Mouse (Mus musculus): ENCODE measurements around the gene Tnnt3. TPM values are rescaled to one million over a fixed set of nuclear protein-coding genes. Genes with fewer than 3 reads are reported as not detected.
A peak's percentile ranks its signal among the peaks of the same experiment; 100 is the strongest.

Tnnt3 gene
- total RNA-seq, 2 experiments from 2014 or later, result 272 to 1,179 TPM

GRCm38 (mm10) chr7:142509518-142509917 is 10.9 kb downstream of the Tnnt3 start:
- DNase-seq, result no peak

DNA sequence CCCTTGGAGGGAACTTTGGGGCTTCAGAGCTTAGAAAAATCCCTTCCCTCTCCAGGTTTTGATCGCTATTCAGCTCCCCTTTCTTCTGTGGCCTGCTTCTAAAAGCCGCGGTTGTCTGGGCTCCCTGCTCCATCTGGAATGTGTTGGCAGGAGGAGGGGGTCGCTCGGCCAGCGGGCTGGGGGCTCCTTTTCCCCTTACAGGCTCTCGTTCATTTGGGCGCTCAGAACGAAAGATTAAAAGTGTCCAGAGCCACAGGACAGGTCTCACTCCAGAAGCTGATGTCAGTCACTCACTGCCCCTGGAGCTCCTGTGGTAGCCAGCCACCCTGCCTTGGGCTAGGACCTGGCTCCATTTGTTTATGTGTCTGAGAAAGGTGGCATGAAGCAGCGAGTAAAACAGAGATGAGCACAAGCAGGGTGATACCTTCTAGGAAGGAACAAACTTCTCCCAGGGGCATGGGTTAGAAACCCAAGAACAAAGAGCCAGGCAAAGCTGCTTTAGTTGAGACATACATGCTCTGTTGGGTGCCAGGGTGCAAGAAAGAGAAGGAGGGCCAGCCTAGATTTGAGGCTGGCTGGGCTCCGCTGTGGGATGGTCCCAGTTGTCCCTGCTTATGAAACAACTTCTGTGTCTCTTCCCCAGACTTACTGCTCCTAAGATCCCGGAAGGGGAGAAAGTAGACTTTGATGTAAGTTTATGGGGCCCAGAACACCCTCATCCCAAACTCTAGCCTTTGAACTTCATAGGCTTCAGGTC is 11.6 kb downstream of the Tnnt3 start:
- no peak for DNase-seq

DNA sequence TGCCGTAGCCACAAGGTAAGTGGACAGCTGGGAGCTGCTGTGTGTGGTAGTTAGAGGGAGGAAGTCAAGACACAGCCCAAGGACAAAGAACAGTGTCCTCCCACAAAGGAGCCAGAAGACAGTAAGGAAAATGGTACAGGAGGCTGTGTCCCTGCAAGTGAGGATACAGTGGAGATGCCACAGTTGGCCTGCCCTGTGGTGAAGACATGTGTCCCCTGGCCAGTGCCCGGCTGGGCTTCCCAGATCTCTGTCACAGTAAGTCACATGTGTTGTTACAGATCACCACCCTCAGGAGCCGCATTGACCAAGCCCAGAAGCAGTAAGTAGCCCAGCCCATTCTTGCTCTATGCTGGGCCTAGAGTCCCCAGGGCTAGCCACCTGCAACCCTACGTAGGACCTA is 15.4 kb downstream of the Tnnt3 start:
- no peak for DNase-seq

- no peak for DNase-seq
Measured at GRCm38 (mm10) chr7:142516221-142516978, 17.8 kb downstream of the Tnnt3 start.

- DNase-seq, result no peak
Measured at GRCm38 (mm10) chr7:142517531-142517930, 18.9 kb downstream of the Tnnt3 start.

- no peak for DNase-seq
Measured at GRCm38 (mm10) chr7:142520331-142520730, 21.7 kb downstream of the Tnnt3 start.

DNA sequence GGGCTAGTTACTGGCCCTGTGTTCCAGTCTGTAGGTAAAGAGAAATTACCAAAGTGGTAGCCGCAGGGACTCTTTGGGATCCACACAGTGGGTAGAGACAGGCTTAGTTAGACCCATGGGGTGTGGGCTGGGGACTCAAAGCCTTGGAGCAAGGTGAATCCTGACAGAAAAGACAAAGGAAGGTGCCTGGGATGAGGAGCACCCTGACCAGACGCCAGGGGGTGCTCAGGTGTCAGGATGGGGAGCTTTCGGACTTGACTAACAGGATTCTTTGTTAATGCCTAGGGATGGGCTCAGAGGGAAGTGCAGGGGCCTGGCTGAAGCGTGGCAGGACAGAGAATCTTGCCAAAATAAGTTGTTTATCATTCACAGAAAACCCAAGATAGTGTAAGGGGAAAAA is 23.7 kb downstream of the Tnnt3 start:
- peak; percentile 59 for DNase-seq

DNA sequence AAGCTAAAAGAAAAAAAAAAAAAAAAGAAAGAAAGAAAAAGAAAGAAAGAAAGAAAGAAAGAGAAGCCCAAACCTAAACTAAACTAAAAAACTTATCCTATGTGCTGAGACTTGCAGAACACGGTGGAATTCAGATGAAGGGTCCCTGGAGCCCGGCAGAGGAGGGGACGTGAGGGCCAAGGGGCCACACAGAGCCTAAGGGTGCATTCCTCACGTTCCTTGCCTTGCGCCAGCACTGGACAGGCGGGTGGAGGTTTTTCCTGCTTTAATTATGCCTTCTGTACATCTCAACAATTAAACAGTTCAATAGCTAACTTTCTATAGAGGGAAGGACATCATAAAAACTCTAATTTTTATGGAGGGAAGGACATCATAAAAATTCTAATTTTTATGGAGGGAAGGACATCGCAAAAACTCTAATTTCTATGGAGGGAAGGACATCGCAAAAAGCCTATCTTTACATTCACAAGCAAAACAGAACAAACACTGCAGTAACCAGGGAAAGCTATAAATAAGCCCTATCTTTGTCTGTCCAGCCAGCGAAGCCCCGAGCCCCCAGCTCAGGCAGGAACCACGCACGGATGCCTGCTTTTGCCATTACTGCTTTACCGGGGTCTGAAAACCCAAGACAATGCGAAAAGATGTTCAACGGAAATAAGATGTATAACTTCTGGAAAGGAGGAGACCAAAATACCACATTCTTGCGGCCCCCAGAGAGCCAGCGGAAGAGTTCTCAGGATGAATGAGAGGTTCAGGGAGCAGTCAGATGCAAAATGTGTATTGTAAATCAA is 24.8 kb downstream of the Tnnt3 start:
- DNase-seq, result no peak

DNA sequence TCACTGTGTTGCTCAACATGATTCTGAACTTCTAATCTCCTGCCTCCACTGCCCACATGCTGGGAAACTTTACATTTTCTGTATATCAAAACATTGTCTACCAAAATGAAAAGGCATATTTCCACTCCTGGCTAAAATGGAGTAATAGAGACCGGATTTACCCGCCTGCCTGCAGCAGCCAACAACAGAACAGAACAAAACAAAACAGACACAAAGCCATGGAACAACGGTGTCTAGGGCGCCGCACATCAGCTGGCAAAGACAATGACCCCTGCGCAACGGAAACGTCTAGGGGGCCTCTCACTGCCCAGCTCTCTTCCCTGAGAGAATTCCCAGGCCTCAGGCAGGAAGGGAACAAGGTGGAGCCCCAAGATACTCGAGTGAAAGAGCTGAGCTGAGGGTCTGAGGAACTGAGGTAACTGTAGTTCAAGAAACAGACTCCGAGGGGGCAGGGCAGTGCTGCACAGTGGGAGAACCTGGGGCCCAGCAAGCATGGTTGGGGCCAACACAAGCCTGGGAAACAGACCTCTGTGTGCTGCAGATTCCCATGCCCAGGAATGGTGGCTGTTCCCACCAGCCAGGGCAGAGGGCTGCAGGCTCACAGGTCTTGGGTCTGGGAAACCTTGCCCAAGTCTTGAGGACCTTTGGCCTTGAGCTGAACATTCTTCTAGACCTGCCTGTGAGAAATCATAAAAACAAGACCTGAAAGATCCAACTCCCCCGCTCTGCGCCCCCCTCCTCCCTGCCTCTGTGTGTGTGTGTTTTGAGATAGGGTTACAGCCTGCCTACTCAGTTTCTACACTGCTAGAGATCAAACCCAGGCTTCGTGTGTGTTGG is 26.9 kb downstream of the Tnnt3 start:
- no peak for DNase-seq

DNA sequence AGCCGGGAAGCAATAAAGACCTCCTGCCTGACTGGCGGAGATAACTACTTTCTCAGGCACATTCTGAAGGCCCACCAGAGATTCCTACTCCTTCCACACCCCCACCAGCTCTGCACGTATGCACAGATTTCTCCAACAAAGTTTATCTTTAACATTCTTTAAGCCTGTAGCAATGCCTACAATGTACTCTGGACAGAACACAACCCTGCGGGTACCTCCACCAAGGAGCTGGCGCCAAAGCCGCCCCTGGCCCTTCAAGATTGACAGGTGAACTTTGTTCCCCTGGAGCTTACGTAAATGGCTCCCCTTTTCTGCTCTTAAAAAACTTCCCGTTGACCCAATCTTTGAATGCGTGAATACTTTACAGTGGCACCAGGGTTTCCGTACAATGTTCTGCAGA is 30.7 kb downstream of the Tnnt3 start:
- DNase-seq, result no peak

DNA sequence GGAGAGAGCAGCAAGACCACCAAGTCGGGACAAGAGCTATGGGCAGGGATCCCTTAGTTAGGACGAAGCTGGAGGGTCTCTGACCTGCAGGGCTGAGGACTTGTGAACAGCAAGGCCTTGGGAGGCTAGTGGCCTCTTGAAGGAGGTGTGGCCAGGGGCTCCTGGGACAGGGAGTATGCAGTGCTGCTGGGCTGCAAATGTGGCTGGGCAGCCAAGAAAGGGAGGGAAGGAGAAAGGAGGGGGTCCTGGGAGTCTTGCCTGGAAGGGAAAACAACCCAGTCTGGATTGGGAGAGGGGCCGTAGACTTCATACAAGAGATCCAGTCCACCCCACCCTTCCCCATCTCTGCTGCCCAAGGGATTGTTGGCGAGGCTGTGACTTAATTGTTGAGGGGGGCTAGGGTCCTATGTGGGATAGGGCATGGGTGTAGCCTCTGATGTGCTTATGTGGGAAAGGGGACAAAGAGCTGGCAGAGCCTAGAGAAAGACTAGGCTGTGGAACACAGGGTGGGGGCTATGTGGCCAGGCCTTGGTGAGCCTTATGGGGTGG is 33.4 kb downstream of the Tnnt3 start:
- no peak for DNase-seq

DNA sequence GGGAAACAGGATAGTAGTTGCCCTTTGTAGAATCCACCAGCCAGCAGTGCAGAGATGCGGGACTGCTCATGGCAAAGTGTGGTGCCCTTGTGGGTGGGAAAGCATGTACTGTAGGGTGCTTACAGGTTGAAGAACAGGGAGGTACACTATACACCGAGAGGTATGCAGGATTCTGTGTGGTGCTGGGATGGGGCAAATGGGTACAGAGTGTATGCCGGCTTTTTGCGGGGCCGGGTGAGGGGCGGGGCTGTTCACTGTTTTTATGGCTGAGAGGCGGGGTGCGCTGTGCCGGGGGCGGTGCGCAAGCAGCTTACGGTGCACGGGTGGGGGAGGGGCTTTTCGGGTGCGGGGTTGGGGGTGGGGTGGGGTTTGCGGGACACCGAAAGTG is 34.0 kb downstream of the Tnnt3 start, which contains the start of gene Mrpl23:
TSS of gene Mrpl23 (plus strand) at position 16 of the 388 bp plus-strand sequence.
- DNase-seq, result no peak

DNA sequence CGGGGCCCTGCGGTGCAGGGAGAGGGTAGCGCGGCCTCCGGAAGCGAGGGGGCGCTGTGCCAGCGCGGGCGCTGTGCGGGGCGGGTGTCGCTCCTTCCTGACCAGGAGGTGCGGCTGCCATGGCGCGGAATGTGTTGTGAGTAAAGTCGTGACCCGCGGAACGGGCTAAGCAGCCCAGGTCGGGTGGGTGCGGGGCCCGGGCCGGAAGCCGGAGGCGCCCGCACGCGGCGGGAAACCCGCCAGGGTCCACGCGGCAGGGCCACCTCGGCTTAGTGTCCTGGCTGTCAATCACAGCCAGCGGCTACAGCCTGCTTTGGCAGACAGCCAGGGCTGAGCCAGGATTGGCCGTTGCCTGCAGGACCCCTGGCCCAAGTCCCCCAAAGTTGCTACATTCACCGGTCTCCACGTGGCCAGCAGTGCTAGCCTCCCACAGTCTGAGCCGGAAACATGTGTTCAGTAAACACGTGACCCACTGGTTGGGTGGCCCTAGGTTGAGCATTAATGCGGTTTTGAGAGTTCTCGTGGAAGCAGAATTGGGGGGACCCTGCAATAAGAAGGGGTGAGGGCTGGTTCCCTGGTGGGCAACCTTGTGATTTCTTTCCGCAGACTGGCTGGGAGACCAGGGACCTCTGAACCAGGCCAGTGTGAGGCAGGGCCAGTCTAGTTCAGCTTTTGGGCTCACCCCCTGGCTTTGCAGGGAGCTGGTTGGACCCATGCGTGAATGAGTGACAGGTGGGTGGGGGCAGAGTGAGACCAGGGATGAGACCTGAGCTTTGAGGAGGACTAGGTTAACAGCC is 34.6 kb downstream of the Tnnt3 start:
- DNase-seq, result peak; percentile 94

GRCm38 (mm10) chr7:142535116-142535515 is 36.5 kb downstream of the Tnnt3 start:
- no peak for DNase-seq

DNA sequence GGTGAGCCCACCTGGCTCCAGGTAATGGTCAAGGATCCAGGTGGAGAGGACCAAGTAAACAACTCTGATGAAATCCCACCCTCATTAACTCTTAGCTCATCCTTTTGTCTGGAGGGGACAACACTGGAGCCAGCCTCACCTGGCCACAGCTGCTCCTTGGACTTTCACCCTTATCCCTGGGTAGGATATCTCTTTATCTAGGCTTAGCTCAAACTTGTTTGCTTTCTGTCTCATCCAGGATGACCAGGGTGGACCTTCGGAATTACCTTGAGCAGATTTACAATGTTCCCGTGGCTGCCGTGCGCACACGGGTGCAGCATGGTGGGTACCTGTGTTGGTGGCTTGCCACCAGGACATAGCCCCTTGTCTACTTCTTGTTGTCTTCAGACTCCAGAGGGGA is 37.2 kb downstream of the Tnnt3 start:
- no peak for DNase-seq

DNA sequence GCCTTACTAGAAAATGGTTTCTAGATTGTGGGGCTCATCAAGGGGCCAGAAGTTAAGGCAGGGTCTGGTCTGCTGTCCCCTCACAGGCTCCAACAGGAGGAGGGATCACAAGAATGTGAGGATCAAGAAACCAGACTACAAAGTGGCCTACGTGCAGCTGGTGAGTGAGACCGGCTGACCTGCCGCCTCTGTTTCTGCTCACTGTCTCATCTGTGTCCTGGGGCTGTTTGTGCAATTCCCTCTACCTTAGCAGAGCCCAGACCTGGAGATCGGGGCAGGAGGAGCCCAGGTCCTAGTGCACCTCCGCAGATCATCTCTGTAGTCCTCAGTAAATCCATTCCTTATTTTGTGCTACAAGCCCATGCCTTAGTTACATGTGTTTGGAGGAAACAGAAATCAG is 38.5 kb downstream of the Tnnt3 start:
- no peak for DNase-seq

- DNase-seq, result peak; percentile 82
Measured at GRCm38 (mm10) chr7:142537879-142538278, 39.2 kb downstream of the Tnnt3 start.

- no peak for DNase-seq
Measured at GRCm38 (mm10) chr7:142538291-142538690, 39.7 kb downstream of the Tnnt3 start.

- no peak for DNase-seq
Measured at GRCm38 (mm10) chr7:142538766-142539165, 40.1 kb downstream of the Tnnt3 start.

DNA sequence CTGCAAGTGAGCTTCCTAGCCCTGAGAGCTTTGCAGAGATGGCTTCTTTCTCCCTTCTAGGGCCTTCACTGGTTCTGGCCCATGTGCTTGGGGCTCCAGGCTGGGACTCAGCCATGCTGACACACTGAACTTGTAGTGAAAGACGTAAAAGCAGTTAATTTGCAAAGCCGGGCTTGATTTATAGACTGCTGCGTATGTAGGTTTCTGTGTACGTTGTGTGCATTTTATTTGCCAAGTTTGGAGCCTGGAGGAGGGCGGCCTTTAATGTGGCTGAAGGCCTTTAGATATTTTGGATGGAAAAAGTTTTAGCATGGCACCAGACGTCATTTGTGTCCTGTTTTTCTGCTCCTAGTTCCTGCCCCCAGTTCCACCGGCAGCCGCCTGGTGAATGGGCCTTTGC is 41.2 kb downstream of the Tnnt3 start:
- no peak for DNase-seq

Measured in adrenal gland, postnatal 10 days (tissue).